Mouse (Mus musculus): ENCODE results near the gene Phpt1.
"Not testable (repeated sequence)": the region's sequence is repeated elsewhere in the genome, so short reads cannot be mapped to it uniquely, and the experiment has no call there.

Phpt1 gene

GRCm38 (mm10) chr2:25560551-25560950 is 14.5 kb downstream of the Phpt1 start:
- in situ Hi-C loops (cut with MboI, MseI): no loop called here

DNA sequence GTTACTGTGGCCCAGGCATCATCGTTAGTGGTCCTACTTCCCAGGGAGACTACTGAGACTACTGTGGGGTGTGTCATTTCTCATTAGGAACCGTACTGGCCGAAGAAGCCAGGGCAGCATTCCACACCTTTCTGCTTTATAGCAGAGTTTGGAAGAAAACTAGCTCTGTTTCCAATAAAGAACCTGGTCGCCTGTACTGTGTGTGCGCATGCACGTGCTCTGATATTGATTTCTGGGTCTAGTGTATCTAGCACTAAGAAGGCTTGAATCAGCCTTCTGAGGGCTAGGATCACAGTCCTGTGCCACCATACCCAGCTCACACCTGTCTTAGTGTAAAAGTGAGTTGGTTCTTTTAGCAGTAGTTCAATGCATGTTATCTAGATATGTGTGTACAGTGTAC is 16.2 kb downstream of the Phpt1 start:
- in situ Hi-C loops (cut with MboI, MseI): no loop called here

DNA sequence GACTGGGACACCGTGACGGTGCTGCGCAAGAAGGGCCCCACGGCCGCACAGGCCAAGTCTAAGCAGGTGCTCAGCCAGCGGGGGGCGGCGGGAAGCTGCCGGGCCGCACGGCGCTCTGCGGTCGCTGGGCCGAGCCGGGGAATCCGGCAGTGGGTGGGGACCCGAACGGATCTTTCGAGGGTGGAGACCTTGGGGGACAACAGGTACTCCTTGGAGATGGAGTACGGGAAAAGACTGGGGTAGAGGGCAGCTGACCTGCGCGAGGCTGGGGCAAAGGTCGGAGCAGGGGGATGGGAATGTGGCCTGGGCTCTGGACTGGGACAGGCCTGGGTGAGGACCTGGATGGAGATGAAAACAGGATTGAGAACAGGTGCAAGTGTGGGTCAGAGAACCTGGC is 17.1 kb downstream of the Phpt1 start:
- in situ Hi-C loops (cut with MboI, MseI): no loop called here

- in situ Hi-C loops (cut with MboI, MseI): no loop called here
These were observed 17.6 kb downstream of the Phpt1 start, which contains the start of gene Edf1 for GRCm38 (mm10) chr2:25557221-25557963. Gene Edf1 (plus strand): TSS chr2:25557847.

DNA sequence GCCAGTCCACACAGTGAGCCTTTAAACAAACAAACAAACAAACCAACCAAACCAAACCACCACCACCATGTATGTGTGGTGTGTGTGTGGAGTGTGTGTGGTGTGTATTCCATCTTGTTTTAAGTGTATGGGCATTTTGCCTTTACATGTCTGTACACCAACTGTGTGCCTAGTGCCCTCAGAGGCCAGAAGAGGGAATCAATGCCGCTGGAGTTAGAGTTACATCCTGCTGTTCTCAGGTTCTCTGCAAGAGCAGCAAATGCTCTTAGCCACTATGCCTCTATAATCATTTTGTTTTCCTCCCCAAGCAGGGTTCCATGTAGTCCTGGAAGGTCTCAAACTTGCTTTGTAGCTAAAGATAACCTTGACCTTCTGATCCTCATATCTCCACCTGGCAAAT is 18.7 kb downstream of the Phpt1 start:
- in situ Hi-C loops (cut with MboI, MseI): no loop called here

DNA sequence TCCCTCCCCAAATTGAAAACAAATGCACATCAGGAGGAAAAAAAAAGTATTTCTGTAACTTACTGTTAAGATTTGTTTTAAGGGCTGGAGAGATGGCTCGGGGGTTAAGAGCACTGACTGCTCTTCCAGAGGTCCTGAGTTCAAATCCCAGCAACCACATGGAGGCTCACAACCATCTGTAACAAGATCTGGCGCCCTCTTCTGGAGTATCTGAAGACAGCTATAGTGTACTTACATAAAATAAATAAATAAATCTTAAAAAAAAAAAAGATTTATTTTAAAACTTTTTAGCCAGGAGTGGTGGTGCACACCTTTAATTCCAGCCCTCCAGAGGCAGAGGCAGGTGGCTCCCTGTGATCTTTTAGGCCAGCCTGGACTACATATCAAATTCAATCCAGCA is 19.5 kb downstream of the Phpt1 start:
- in situ Hi-C loops (cut with MboI, MseI): not testable (repeated sequence)

DNA sequence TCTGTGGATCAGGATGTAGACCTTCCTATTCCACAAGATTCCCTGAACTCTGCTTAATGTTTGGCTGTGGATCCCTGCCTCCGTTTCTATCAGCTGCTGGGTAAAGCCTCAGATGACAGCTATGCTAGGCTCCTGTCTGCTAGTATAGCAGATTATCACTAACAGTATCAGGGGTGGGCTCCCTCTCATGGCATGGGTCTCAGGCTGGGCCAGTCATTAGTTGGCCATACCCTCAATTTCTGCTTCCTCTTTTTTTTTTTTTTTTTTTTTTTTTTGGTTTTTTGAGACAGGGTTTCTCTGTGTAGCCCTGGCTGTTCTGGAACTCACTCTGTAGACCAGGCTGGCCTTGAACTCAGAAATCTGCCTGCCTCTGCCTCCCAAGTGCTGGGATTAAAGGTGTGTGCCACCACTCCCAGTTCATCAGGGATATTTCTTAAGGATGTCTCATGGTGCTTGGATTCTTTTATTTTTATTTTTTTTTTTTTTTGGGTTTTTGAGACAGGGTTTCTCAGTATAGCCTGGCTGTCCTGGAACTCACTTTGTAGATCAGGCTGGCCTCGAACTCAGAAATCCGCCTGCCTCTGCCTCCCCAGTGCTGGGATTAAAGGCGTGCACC is 21.7 kb downstream of the Phpt1 start:
- in situ Hi-C loops (cut with MboI, MseI): not testable (repeated sequence)

DNA sequence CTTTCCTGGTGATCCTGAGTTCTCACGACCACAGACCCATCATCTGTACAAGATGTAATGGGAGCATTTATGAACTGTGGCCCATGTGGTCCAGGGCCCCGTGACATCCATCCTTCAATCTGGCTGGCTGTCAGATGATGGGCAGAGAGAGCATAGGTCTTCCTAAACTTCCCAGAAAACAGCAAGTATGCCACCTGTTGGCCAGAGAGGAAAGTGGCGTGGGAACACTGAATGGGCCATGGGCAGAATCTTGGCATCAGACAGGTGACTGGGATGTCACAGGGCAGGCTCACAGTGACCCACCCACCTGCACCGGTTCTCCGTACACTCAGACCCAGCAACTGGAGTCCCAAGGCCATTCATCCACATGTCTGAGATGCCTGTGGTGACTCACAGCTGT is 23.8 kb downstream of the Phpt1 start:
- in situ Hi-C loops (cut with MboI, MseI): no loop called here

- in situ Hi-C loops (cut with MboI, MseI): no loop called here
These were observed 25.7 kb downstream of the Phpt1 start for GRCm38 (mm10) chr2:25549021-25549991.

- in situ Hi-C loops (cut with MboI, MseI): no loop called here
These were observed 28.1 kb downstream of the Phpt1 start, which contains the start of gene Traf2 for GRCm38 (mm10) chr2:25546811-25547491. Gene Traf2 (minus strand): TSS chr2:25546940.

GRCm38 (mm10) chr2:25545996-25546810 is 28.8 kb downstream of the Phpt1 start:
- in situ Hi-C loops (cut with MboI, MseI): no loop called here

DNA sequence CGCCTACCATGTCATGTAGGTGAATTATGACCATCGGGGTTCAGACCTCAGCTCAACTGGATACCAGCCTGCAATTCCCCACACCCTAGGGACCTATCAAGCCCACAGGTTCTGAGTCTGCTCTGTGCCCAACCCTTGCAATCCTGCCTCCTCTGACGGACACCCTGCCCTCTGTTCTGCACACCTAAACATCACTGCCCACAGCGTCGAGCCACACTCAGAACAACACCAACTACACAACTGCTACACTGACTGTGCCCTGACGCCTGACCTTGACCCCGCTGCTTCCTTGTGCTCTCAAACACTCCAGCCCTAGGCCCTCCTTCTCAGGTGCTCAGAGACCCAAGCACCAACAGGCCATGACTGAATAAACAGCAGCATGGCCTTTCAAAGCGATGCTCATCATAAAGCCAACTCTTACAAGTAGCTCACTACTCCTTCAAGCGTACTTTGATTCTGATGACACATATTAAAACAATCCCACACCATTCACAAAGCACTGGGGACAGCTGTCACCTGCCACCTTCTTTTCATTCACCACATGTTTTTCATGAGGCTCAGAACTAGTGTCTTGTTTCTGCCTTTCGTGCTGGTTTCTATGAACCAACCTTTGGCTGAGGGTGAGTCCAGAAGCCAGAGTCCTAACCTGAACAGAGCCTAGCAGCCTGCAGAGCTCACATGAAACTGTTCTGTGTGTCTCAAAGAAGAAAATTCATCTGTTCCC is 33.2 kb downstream of the Phpt1 start:
- in situ Hi-C loops (cut with MboI, MseI): no loop called here

GRCm38 (mm10) chr2:25540541-25540948 is 34.5 kb downstream of the Phpt1 start:
- in situ Hi-C loops (cut with MboI, MseI): no loop called here

GRCm38 (mm10) chr2:25536531-25536930 is 38.5 kb downstream of the Phpt1 start:
- in situ Hi-C loops (cut with MboI, MseI): no loop called here

DNA sequence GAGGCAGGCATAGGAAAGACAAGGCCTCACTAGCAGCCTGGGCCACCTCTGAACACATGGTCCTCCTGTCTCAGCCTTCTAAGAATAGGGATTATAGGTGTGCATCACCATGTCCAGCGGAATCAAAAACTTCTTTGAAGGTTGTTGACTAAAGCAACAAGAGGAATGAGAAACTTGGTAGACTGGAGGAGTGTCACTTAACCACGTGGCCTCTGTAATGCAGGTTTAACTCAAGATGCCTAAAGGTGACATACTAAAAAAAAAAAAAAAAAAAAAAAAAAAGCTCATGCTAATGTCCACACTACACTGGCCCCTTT is 40.2 kb downstream of the Phpt1 start:
- in situ Hi-C loops (cut with MboI, MseI): no loop called here

GRCm38 (mm10) chr2:25534178-25534865 is 40.7 kb downstream of the Phpt1 start:
- in situ Hi-C loops (cut with MboI, MseI): no loop called here

- in situ Hi-C loops (cut with MboI, MseI): no loop called here
These were observed 41.3 kb downstream of the Phpt1 start for GRCm38 (mm10) chr2:25533707-25534106.

GRCm38 (mm10) chr2:25526510-25527302 is 48.3 kb downstream of the Phpt1 start:
- in situ Hi-C loops (cut with MboI, MseI): no loop called here

All from T-helper 1 cell (primary cell).